Mouse (Mus musculus): ENCODE data around the gene Lrig1.

Lrig1 gene

DNA sequence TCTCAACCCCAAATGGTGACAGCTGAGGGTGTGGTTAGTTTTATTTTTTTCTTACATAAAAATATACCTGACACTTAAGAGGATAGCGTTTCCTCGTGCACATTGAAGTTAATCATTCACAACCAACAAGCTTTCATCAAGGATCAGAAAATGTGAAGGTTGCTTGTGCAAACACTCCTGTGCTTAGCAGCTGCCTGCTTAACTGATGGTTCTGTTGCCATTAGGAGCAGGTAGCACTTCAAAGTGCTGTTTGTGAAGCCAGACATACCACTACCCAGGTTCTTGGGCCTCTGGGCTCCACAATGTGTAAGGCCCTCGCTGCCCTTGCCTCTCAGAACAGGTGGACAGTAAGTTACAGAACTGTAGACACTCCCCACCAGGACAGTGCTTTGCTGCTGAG, 23.1 kb downstream of the Lrig1 start:
- no peak for DNase-seq (ENCODE audit: extremely low read depth, low read depth)

DNA sequence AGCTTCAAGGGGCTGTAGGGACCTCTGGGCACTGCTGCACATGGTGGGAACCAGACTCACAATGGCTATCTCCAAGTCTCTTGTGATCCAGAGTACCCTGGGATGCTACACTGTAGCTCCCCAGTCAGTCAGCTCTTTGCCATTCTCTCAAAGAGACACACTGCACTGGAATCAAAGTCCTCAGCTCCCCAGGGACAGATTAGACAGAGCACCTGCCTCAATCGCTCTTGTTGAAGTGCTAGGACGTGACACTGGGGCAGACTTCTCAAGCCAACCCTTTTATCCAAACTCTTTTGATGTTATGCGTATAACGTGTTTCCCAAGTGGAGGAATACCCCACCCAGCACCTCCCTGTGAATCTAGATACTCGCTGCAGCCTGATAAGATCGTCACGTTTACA, 23.7 kb downstream of the Lrig1 start:
- DNase-seq (ENCODE audit: extremely low read depth, low read depth) = no peak

DNA sequence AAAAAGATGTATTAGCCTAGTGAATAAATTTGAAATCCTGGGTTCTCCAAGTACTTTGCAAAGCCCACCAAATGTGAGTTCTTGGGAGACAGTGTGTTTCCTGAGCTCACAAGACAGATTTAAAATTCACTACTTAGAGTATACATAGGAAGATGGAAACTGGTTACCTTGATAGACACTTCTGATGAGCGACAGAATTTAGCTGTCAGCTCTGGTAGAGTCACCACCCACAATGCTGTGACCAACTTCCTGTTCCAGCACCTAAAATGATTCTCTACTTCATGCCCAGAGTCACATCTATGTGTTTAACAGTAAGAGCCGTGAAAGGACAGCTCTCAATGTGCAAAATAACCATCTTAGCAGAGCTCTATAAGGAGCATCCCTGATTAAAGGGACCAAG, 27.5 kb downstream of the Lrig1 start:
- DNase-seq (ENCODE audit: extremely low read depth, low read depth) = no peak

DNA sequence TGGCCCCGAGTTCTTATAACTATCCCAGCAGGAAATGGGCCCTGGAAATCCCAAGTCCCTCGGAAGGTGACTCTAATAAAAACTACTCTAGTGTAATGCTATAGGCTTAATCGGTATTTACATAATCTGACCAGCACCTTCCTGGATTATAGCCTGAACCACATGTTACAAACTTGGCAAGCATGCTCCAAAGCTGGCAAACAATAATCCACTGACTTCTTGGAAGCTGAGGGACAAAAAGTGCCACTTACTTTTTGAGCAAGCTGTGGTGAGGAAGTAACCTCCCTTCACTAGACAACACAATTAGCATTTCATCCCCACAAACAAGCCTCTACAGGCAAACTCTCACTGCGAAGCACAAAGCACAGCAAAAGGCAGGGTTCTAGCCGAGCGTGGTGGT, 30.6 kb downstream of the Lrig1 start:
- no peak for DNase-seq (ENCODE audit: extremely low read depth, low read depth)

DNA sequence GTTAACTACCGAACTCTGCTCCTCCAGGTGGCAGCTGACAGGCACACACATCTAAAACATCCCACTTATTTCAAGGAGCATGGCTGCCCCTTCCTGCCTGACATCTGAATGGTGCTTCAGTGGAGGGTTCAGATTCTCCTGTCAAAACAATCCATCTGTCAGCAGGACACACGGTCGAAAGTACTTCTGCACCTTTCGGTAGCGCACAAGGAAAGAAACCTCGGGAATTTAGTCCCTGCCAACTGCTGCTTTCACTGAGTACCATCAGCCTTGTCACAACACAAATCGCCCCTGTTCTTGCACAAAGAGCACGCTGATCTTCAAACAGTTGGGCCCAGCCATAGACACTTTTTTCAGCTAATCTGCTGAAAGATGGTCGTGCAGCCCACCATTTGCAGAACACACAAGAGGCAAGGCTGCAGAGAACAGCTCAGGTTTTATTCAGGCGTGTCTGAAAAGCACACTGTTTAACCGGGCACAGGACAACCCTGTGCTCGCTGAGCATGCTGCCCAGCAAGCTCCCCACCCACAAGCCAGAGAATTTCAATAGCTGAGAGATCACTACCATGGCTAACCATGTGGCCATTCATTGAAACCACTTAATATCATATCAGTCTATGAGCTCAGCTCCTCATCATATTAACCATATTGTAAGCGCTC, 31.6 kb downstream of the Lrig1 start:
- DNase-seq (ENCODE audit: extremely low read depth, low read depth) = no peak

DNA sequence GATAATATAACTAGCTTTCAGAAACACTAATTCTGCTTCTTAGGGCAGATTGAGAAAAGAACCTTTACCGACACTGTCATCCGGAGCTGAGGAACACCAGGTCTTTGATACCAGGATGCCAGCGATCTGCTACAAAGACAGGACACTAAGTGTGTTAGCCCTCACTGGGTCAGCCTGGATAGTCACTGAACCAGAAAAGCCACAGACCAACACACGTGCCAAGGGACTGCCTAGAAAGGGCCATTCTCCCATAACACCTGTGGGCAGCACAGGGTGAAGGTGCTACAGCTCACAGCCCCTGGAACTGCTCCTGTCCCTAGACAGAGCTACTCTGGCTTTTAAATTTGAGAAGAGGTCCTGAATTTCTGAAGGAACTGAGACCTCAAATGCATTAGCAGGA, 32.8 kb downstream of the Lrig1 start:
- no peak for DNase-seq (ENCODE audit: extremely low read depth, low read depth)

DNA sequence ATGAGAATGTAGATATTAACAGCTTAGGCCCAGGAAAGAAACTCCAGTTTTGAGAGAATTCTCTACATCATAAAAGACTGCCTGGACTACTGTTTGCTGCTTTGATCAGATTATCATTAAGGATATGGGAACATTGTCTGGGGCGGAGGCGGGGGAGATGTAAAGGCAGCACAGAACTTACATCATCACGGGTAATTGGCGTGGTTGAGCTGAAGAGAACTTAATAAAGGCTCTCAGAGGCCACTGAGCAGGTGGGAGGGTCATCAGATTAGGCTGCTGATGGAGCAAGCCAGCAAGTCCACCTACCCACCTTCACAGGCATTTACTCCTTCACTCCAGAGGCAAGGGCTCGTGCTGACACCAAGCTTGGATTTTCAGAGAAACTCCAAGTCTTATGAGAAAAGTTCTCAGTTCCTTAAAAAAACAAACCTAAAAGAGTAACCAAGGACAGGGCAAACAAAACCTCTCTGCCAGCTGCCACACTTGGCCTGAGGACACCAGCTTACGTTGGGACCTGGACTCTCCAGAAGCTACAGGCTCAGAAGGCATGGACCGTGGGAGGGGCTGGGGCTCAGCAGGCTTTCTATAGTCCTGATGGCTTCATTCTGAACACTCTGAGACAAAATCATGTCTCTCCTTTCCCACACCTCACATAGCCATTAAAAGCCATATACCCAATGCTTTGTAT, 33.4 kb downstream of the Lrig1 start:
- no peak for DNase-seq (ENCODE audit: extremely low read depth, low read depth)

DNA sequence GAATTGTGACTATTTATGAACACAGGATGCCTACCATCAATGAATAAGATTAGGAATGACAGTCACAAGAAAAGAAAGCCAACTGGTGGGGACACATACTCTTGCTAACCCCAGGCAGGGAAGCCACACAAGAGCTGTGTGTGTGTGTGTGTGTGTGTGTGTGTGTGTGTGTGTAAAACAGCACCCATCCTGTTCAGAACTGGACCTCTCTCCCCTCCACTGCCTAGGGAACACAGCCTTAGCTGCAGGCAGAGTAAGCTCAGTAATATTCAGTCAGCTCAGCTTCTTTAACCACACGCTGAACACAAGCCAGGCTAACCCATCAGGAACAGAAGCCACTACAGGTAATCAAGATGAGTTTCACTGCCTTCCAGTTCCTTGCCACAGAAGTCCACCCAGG, 34.3 kb downstream of the Lrig1 start:
- no peak for DNase-seq (ENCODE audit: extremely low read depth, low read depth)

DNA sequence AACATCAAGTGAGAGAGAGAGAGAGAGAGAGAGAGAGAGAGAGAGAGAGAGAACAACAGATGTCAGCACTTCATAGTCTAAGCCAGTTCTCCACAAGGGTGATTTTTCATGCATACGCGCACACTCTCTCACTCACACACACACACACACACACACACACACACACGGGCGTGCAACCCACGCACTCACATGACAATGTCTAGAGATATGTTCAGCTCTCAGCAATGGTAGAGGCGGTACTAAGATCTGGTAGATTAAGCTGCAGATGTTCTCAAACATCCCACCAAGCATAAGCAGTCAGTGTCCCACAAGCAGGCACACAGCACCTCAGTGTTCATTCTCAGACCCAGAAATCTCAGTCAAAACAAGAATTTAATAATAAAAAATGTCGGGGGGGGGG, 34.7 kb downstream of the Lrig1 start:
- no peak for DNase-seq (ENCODE audit: extremely low read depth, low read depth)

DNA sequence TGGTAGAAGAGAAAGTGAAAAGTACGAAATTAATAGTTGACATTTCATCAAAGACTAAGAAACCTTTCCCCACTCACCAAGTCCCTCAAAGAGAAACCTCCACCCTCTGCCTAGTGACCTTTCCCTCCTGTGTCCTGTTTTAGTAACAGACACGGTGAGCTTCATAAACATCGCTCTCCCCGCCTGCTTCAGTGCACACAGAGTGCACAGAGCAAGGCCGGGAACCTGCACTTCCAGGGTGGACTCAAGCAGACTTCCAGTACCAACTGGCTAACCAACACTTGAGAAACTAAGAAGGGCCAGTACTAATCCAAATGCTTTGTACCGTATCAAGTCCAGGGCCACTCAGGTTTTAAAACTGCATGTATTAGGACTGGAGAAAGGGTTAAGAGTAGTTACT, 36.0 kb downstream of the Lrig1 start:
- no peak for DNase-seq (ENCODE audit: extremely low read depth, low read depth)

DNA sequence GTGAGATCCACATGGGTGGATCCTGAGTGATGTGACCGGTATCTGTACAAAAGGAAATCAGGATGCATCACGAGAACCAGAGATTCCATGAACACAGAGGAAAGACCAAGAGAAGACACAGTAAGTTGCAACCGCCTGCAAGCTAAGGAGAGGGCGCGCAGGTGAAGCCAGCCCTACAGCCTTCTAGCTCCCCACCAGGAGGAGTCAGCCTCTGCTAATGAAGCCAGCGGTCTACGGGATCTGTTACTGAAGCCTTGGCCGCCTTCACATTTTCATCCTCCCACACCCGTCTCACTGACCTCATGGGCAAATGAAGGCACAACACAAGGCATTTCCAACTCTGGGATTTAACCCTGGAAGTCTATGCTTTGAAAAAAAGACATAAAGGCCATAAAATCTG, 38.0 kb downstream of the Lrig1 start:
- no peak for DNase-seq (ENCODE audit: extremely low read depth, low read depth)

DNA sequence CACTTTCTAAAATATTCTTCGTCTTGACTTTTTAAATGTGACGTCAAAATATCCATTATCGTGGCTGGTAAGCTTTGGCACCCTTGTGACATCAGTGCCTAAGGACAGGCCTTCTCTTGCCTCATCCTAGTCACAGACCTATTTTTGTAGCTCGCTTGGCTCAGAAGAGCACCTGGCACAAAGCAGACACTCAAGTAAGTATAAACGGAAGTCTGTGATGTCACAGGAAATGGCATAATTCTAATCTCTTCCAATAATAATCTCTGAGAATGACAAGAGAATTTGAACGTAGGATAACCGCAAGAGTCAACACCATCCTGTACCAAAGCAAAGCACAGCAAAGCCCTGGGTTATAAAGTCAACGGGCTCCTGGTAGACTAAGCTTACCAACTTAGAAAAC, 38.6 kb downstream of the Lrig1 start:
- no peak for DNase-seq (ENCODE audit: extremely low read depth, low read depth)

DNA sequence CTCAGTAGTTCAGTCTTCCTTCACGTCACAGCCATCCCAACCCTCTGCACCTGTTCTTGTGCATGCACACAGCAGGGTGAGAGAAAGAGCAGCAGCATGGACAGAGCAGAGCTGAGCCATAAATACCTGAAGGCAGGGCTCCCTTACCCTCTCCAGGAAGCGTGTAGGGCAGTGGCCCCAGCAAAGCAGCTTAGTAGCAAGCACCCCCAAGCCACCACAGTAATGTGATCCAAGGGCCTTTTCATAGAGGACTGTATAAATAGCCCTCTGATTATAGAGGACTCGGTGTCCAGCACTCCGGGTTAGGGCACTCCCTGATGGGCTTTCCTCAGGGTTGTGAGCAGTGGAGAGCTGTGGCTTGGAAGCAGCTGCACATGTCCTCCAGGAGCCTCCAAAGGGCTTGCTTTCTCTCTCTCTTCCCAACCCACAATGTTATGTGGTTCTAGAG, 40.0 kb downstream of the Lrig1 start:
- no peak for DNase-seq (ENCODE audit: extremely low read depth, low read depth)

DNA sequence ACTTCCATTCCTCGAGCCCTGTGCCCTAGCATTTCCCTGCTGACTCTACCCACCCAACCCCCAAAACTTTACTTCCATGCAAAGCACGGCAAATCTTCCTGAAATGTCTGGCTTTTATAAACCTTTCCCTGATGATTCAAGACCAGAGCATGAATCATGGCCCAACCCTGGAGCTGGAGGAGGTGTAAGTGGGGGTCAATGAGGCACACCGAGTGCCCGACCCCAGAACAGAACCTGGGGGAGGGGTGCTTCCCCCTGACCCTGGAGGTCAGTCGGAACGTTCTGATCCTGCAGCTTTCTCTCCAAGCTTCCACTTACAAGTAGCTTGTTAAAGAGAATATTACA, 41.9 kb downstream of the Lrig1 start:
- DNase-seq (ENCODE audit: extremely low read depth, low read depth) = no peak

DNA sequence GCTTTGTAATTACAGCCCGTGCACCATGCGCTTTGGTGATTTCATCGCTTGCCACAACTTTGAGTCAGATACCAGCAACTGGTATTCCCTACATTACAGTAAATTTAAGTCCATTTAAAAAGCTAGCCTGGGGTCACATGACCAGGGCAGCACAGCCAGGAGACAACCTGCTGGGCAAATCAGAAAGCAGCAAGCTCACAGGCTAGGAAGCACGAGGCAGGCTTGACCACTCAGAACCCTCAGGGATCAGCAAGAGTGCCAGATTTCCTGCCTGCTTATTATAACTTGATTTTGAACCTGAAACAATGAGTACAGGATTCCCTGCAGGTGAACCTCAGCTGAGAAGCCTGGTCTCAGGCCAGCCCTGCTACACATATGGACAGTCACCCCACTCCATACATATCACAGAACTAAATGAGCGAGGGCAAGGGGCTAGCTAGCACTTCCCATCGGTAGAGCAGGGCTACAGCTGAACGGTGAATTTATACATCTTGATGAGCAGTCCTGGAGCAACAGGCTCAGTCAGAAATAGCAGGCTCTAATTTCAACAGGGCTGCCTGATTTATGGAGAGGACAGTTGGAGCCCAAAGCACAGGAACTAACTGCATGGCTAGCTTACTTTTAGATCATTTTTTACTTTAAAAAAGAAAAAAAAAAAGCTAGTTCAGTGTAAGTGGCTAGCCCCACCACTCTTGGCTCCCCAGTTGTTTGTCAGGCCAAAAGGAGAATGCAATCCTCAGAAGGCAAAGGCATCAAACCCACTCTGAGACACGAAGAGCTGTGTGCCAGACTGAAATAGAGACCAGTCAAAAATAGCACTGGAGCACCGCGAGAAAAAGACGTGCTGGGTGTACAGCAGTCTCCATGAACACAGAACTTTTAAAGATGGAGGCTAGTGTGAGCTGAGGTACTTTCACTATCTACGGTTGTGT, 42.5 kb downstream of the Lrig1 start:
- DNase-seq (ENCODE audit: extremely low read depth, low read depth) = no peak

DNA sequence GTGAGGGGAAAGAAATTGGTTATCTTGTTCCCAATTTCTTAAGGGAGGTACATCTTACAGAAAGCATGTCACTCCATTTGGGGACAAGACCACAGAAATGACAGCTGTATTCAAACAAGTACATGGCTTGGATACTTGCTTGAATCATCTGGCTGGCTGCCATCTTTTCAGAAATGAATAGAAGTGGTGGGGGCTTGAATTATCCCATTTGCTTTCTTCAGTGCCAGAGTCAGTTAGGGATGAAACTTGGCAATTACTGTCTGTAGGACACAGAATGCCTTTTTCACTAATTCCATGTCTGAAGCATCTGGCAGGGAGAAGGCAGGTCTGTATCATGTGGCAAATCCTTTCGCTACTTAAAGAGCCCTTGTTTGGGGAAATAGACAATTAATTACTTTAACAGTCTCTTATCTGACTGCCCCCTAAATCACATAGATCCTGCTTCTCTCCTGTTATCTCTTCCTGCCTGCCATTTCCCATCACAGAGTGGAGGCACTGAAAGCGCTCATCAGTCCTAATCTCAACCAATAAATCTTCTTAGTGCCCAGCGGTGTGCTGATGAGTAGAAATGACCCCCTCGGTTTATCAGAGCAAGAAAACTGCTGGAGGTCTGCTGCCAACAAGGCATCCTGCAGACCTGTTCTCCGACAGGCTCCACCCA, 44.0 kb downstream of the Lrig1 start:
- no peak for DNase-seq (ENCODE audit: extremely low read depth, low read depth)

DNA sequence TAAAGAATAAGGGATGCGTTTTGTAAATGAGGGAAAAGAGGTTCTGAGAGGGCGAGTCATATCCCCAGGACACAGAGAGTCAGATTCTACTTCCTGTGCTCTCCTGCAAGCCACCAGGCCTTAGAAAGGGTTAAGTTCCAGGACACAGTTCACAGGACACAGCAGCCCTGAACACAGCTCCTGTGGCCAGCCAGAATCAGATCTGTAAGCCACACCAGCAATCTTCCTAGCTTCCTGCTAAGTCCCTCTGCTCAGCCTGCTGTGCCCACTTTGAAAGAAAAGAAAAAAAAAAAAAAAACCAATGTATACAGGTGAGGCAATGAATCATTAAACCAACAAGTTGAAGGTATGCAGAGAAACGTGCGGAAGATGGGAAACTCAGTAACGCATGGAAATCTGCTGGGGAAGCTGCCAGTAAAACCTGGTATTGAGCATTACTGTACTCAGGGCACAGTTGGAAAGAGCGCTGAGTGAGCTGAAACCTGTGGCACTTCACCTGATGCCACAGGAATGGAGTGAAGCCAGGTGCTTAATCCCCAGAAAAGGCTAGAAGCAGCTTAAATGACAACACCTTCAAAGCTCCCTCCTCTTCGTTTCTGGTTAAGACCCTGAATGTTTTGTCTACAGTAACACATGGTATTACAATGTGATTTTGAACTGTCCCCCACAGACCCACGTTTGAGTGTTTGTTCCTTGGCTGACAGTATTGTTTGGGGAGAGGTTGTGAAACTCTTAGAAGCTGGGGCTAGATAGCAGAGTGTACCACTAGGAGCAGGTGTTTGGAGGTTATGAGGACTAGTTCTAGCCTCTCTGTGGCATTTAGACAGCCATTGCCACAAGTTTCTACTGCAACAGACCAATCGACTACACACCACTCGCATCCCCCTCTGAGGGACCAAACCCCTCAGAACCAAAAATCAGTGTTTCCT, 46.3 kb downstream of the Lrig1 start:
- DNase-seq (ENCODE audit: extremely low read depth, low read depth) = no peak

DNA sequence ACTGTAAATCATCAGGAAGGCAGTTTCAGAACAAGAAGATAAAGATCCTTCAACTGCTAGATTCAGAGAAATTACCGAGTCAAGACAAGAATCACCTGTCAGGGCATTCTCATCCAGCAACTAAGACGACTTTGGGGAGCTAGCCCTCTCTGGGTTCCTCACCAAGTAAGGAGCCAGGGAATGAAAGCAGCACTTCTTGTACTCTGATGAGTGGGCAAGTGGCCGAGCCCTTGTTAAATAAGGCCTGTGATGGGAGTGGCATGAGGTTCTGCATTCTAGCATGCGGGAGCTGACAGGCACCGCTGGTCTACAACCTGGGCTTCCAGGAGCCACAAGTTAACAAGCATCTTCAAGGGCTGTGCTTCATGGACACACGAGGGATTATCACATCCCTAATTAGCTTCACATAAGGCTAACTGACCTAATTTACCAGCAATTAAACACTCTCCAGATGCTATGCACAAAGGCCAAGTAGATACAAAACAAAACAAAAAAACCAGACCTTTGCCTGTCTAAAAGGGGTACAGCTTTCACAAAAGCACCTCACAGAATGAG, 47.2 kb downstream of the Lrig1 start:
- no peak for DNase-seq (ENCODE audit: extremely low read depth, low read depth)

DNA sequence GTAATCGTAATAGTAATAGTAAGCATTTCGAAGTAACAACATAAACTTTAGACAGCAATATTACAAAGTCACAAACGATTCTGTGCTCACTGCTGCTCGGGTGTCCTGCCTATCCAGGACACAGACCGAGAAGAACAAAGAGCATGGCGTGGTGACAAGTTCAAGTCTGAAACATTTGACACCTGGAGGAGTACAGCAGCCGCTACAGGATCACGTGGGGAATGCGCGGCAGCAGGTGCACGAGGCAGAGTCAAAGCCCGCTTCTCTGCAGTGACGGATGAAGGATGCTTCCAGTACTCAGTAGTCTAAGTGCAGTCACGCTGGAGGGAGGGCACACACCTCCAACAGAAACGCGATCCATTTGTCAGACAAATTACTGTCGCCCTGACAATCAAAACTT, 48.4 kb downstream of the Lrig1 start:
- DNase-seq (ENCODE audit: extremely low read depth, low read depth) = no peak

DNA sequence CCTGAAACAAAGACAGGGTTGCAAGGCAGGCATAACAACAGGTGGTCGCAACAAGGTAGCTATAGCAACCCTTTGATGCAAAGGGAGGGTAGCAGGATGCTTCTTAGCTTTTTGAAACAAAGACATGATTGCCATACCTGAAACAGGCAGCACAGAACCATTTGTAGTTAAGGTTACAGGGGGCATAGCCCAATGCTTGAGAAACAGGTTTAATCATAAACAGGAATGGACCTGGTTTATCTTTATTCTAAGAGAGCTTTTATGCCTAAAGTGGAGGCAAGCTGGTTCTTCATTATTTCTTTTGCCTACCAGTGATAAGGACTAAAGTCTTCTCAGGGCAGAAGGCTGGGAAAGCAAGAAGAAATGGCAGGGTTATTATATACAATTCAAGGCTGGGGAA, 50.3 kb downstream of the Lrig1 start:
- DNase-seq (ENCODE audit: extremely low read depth, low read depth) = no peak

DNA sequence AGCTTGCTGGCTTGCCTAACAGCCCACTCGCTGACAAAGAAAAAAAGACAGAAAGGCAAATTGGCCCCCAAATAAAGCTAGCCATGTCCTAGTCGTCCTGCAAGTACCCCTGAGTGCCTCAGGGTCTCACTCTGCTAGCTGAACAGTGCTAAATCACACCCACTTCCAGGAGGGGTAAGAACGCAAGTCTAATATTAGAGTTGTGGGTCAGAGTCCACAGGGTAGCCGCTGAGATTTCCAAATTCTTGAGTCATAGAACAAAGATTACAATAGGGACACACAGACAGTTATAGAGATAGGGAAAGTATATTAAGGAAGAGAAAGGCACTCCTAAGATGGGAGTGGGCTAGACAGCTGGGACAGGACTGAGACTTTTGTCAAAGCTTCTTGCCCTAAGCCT, 51.5 kb downstream of the Lrig1 start:
- DNase-seq (ENCODE audit: extremely low read depth, low read depth) = no peak

All from MEL-GATA-1-ER (cell line).